Mouse (Mus musculus) stomach, postnatal 0 days (tissue): ENCODE data around the gene Elmo2.

Experiments
- CTCF ChIP-seq: IDR thresholded peaks from 2 replicates; pipeline ENCODE4 v1.5.1; 2016; ENCODE audit warnings: antibody characterized with exemption, low read depth, mild to moderate bottlenecking, moderate library complexity
- EP300 ChIP-seq: optimal IDR thresholded peaks from 2 replicates; pipeline ENCODE3; 2016; ENCODE audit warnings: antibody characterized with exemption

DNA sequence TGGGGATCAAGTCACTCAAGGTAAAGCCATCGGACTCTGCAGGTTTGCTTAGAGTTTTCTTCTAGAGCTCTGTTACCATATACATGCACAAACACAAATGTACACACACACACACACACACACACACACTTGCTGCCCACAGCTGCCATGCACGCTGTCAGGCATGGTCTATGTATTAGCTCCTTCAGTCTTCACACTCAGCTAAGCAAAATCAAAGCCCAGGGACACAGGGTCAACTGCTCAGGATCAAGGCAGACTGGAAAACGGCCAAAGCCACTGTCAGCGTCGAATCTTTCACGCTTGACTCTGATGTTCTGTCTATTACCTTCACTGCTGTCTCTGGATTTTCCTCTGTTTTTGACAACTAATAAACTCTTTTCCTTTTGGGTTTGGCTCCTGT, 25.4 kb downstream of the Elmo2 start:
- TF ChIP-seq CTCF (no peak), EP300 (no peak)
